Mouse (Mus musculus): ENCODE data around the gene Ugt1a1.

Ugt1a1 gene

GRCm38 (mm10) chr1:88258361-88258760 lies 46.6 kb downstream of the Ugt1a1 start:
- DNase-seq (ENCODE audit: low spot score in 2 of 2), result no peak

DNA sequence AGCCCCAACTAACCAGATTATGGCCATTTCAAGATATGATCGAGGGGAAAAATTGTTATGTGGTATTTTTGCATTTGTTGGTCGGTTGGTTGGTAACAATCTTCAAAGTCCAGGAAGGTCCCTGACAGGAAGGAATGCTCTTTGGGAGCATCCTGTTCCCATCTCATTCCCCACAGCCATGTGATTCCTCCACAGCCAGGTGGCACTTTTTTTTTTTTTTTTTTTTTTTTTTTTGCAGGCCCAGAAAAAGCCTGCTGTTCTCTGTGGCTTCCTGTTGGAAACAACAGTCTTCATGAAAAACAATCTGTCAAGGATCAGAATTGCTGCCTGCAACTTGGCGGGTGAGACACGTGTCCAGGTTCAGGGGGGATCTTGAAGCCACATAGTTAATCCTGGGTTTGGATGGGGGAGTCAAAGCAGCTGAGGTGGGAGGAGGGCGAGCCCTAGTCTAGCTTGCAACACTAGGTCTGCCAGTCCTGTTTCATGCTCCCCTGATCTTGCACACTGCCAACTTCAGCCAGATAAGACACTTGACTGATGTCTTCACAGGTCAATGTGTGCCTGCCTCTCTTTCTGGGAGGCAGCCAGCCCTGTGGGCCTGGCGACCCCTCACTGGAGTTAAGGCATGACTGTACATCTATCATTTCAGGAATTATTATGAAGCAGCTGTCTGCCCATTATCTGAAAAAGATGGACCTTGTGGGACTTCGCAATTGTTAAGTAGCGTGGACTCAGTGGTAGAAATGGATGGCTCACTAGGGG lies 47.3 kb downstream of the Ugt1a1 start:
- no peak for DNase-seq (ENCODE audit: low spot score in 2 of 2)

GRCm38 (mm10) chr1:88259643-88260024 lies 47.9 kb downstream of the Ugt1a1 start:
- no peak for DNase-seq (ENCODE audit: low spot score in 2 of 2)

DNA sequence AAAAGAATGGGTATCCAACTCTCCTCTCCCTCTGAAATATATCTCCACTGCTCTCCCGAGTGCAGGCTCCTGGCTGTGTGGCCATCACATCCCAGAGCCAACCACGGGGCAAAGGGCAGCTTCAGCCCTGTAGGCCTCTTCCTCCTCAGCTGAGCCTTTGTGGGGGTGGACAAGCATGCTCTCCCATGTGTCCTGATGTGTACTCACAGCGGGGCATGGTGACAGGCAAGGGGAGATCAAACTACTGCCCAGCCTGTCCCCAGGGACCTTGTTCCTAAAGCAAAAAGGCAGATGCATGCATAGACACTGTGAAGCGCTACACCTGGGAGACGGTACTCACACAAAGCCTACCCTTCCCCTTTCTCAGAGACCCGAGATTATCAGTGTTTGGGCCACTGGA lies 48.4 kb downstream of the Ugt1a1 start:
- DNase-seq (ENCODE audit: low spot score in 2 of 2), result no peak

DNA sequence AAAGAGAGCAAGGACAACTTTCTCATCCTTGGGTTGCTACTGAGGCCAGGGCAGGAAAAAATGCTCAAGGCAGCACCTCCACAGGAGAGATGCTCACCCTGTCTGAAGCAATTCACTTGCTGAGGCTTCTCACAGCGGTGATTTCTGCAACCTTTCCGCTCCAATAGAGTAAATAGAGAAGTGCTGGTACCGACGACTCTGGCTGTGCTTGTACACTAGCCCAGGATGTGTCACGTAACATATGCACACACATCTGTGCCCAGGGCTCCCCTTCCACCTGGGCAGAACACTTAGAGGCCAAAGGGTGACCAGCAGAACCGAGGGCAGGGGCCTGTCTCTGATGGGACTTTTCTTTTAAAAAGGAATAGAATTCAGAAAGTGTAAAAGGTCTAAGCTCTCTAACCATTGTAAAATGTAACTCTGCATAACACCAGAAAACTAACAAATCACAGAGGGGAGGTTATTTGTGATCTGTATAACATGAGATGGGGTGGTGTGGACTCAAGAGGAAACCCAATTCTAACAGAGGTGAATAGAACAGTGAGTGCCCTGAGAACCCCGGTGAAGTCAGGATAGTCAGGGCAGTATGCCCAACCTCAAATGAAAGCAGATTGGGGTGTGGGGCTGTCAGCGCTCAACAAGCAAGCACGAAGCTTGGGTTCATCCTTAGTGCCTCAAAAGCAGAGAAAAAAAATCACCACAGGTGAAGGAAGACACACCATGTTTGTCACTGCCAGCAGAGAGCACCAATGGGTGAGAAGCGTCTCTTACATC lies 49.0 kb downstream of the Ugt1a1 start:
- DNase-seq (ENCODE audit: low spot score in 2 of 2), result no peak

- DNase-seq (ENCODE audit: low spot score in 2 of 2), result no peak
These were observed 49.9 kb downstream of the Ugt1a1 start for GRCm38 (mm10) chr1:88261706-88262105.

DNA sequence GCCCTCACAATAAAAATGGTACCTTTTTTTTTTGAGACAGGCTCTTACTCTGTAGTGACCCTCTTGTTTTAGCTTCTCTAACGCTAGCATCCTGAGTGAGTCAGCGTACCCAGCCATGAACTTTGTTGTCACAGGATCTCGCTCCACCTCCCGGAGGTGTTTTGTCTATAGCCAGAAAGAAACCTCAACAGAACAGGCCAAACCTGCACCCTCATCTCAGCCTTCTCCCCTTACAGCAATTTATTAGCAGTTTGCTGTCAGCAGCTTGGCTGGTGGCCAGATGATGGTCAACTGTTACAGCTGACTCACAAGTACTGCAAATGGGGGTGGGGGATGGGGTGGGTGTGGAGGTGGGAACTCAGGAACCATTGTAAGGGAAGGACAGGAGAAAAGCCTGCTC lies 50.5 kb downstream of the Ugt1a1 start:
- DNase-seq (ENCODE audit: low spot score in 2 of 2), result no peak

- DNase-seq (ENCODE audit: low spot score in 2 of 2), result no peak
These were observed 51.2 kb downstream of the Ugt1a1 start for GRCm38 (mm10) chr1:88262961-88263360.

DNA sequence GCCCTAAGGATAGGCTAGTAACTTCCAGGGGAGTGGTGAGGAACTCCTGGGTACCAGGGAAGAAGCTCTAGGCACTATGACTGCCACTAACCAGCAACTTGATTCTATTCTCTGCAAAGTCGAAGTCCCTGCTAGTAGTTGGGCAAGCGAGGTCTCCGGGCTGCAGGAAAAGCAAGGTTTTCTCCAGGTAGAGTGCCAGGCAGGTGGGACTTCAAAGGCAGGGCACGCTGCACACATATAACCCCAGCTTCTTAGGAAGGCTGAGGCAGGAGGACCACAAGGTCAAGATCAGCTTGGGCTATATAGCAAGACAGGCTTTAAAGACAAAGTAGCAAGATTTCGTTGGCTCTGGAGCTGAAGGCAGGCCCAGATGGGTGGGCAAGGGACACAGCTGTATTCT lies 52.0 kb downstream of the Ugt1a1 start:
- no peak for DNase-seq (ENCODE audit: low spot score in 2 of 2)

- no peak for DNase-seq (ENCODE audit: low spot score in 2 of 2)
These were observed 52.6 kb downstream of the Ugt1a1 start for GRCm38 (mm10) chr1:88264237-88264868.

- no peak for DNase-seq (ENCODE audit: low spot score in 2 of 2)
These were observed 53.1 kb downstream of the Ugt1a1 start for GRCm38 (mm10) chr1:88264869-88265240.

DNA sequence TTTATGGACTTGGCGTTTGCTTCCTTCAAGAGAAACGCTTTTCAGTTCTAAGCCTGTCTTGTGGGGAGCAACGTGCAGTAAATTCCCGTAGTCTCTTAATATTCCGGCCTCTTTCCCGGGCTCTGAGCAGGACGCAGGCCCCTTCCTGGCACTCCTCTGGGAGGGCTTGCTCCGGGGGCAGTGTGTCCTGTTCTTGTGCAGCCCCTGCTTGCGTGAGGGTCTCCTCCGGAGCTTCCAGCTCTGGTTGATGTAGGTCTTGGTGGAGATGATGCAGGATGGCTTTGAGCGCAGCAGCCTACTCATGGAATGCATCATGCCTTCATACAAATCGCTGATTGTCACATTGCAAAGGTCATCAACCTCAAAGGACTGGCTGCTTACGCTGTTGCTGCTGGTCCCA lies 54.4 kb downstream of the Ugt1a1 start:
- DNase-seq (ENCODE audit: low spot score in 2 of 2), result no peak

- no peak for DNase-seq (ENCODE audit: low spot score in 2 of 2)
These were observed 55.7 kb downstream of the Ugt1a1 start for GRCm38 (mm10) chr1:88267489-88267888.

DNA sequence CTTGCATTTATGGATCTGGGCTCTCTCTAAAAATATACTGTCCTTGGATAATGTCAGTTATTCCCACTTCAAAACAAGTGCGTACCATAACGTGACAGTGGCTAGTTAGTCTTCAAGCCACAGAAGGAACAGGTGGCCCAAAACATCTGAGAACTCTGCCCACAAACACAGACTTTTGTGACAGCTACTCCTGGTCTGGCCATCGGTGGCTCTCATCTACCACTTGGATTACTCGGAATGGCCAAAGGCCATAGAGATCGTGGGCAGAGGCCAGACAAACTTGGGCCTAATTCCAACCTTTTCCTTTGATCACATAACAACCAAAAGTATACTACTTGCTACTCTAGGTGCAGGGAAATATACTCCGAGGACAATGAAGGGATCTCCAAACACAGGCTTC lies 56.3 kb downstream of the Ugt1a1 start:
- no peak for DNase-seq (ENCODE audit: low spot score in 2 of 2)

Data from thymus, postnatal 10 days (tissue).